Mouse (Mus musculus): Measurements from ENCODE around the gene Thra.

DNA sequence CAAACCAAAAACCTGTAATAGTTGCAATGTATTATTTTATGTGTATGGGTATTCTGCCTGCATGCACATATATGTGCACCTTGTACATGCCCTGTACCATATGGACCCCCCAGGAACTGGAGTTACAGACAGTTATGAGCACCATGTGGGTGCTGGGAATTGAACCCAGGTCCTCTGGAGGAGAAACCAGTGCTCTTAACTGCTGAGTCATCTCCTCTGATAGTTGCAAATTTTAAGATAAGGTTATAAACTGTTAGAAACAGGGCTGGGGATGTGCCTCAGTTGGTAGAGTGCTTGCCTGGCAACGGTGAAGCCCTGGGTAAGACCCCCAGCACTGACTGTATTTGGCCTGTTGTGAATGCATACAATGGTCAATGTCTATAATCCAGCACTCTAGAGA, 51.0 kb downstream of the Thra start:
- TF ChIP-seq CTCF (IDR thresholded peaks at IDR 0.05): no peak
- no peak for TF ChIP-seq POLR2A (IDR thresholded peaks at IDR 0.05; ENCODE audit: insufficient read depth, low read depth, low read length)
- TF ChIP-seq EP300 (IDR thresholded peaks at IDR 0.05; ENCODE audit: insufficient read depth, low read depth, low read length): no peak
